Mouse (Mus musculus) brain, adult 2 months (tissue): ENCODE results near the gene Aco2.
A peak's percentile ranks its signal among the peaks of the same experiment; 100 is the strongest.

ENCODE experiments used
- DNase-seq: peaks from one replicate; pipeline ENCODE4 v3.0.0; 2011; ENCODE audit warnings: low read depth, low spot score

Aco2 gene

DNA sequence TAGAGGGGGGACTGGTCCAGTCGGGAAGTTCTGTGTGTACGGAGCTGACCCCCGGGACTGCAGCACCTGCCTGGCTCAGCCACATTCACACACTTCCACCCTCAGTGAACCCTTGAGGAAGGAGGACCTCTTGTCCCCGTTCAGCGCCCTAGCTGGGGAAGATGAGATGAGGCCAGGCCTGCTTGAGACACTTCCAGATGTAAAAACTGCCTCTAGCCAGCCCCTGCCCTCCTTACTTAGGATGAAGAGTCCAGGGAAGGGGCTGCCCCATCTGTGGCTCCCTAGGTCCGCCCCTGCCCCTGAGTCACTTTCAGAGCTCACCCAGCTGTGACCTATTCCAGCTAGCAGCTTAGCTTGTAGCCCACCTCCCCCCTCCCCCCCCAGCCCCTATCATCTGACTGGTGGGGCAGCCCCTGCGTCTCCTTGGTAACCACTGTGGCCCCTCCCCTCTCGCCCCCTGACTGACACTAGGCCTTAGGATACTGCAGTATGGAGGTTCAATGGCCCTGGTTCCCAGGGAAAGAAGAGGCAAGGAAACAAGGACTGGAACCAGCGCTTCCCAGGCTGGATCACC is 71.2 kb downstream of the Aco2 start:
- no peak for DNase-seq

DNA sequence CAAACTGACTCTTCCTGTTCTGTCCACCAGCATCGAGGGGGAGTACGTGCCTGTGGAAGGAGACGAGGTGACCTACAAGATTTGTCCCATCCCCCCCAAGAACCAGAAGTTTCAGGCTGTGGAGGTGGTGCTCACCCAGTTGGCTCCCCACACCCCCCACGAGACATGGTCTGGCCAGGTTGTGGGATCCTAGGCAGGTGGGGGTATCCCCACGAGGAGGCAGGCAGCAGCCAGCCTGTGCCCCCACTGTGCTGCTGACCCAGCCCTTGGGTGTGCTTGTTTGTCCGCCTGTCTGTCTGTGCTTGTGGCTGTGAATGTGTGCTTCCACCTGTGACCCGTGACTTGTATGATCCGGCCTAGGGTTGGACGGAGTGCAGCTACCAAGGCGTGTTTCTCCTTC is 77.0 kb downstream of the Aco2 start:
- DNase-seq: no peak

DNA sequence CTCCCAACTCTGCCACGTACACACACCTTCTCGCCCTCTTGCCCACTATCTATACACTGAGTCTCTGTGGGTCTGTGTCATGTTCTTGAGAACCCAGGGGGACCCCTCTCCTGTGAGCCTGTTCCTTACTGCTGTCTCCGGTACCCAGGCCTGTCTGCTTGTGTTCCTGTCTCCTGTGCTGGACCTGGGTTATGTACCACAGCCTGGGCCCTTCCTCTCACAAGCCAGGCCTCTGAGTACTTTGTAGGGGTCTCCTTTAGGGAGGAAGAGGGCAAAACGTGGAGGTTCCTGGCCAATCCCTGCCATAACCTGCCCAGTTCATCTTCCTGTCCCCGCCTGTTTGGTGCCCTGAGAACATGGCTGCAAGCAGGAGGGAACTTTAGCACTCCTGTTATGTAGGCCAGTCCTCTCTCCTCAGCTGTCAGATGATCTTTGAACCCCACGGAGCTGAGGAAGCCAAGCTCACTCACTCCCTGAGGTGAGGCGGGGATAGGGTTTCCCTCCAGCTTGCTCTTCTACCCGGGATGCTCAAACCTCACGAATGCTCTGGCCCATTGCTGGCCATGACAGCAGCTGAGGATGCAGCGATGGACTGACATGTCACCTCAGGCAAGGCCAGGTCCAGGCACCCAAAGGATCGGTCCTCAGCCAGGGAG is 77.5 kb downstream of the Aco2 start:
- no peak for DNase-seq

DNA sequence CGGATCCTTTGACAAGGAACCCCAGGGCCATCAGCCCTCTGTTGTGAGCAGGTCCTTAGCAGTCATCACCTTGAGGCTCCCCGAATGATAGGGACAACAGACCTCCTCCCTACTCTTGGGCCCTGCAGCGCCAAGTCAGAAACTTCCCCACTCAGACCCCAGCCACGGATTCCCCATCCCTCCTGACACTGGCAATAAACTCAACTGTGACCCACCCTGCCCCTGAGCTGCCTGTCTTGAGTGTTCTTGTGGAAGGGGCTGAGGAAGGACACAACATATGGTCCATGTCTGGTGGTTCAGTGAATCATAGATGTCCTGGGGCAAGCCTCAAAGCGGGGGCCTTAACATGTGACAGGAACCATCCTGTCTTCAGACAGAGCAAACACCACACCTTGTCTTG is 78.6 kb downstream of the Aco2 start:
- no peak for DNase-seq

DNA sequence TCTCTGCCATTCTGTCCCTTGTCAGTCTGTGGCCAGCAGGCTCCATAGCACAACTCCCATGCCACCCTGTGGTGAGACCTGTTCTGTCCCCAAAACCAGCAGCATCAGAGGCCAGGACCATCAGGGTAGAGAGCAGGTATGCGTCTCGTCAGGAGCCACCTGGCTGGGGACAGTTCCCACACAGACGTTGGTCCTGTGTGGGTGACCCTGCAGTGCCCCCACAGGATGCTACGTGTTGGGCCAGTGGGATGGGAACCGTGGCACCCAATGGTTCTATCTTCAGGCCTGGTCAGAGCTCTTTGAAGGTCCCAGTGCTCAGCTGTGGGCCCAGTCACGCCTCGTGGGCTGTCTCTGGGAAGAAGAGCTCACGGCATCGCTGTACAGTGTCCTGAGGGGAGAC is 79.0 kb downstream of the Aco2 start:
- DNase-seq: no peak

DNA sequence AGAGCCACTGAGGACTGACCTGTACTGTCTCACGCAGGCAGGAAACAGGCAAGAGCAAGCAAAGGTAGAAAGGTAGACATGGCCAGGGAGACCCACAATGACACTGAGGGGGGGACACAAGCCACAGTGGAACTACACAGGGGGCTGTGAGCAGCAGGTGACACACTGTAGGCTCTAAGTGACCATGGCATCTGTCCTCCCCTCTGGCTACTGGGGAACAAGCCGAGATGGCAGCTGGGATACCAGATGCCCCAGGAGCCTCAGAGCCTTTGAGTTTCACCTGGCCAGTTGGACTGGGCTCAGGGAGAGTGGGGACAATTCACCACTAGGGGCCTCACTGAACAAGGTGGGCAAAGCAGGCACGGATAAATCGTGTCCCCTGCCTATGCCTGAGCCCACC is 80.2 kb downstream of the Aco2 start:
- DNase-seq: no peak

DNA sequence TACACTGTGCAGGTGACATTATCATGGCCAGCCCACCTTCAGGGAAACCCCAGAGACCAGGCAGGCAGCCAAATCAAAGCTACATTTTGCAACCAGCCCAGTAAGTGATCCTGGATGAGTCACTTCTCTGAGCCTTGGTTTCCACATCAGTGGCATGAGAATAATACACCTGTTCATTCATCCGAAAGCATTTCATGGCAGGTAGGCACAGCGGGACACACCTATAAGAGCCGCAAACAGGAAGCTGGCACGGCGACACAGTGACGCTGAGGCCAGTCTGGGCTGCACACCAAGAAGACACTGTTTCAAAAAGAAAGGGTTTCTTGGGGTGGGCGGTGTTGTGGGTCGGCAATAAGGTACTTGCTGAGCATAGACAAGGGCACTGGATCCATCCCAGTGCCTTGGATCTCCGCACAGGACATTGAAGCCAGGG is 82.1 kb downstream of the Aco2 start:
- DNase-seq: peak; percentile 80

DNA sequence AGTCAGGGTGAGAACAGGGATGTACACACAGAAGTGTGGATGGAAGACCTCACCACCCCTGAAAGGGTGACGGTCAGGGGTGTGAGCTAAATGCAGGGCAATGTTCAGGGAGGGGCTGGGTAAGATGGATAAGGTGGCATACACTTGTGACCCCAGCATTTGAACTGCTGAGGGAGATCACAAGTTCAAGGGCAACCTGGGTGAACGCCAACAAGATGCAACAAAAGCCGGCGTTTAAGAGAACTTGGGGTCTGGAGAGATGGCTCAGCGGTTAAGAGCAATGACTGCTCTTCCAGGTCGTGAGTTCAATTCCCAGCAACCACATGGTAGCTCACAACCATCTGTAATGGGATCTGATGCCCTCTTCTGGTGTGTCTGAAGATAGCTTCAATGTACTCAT is 82.6 kb downstream of the Aco2 start:
- DNase-seq: no peak

DNA sequence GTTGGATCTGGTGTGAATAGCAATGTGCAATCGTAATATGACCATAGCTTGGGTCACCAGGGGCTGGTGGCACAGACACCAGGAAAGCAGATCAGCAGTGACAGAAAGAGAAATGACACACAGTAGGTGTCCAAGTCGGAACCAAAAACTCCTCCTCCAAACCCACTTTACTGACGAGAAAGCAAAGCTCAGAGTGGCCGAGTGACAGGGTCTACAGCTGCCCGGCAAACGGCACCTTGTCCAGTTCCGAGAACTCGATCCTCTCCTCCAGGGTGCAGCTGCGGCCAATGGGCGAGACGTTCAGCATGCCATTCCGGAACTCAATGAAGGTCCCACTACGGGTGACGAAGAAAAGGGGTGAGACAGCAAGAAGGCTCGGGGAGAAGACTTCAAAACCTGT is 83.3 kb downstream of the Aco2 start:
- no peak for DNase-seq

DNA sequence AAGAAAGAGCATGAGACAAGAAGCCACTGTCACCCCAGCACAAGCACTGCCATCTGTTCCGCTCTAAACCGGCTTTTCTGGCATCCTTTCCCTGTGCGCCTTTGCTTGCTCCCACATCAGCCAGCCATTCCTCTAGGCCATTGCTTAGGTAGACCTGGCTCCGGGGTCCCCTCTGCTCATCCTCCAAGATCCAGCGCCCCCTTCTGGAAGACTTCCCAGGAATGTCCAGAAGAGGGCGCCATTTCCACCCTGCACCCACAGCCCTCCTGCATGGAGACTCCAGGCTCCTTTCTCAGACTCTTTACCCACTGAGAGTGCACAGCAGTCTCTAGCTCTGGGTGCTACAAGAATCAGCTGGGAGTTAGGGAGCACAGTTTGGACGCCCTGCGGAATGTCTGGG is 84.3 kb downstream of the Aco2 start:
- peak; percentile 78 for DNase-seq

DNA sequence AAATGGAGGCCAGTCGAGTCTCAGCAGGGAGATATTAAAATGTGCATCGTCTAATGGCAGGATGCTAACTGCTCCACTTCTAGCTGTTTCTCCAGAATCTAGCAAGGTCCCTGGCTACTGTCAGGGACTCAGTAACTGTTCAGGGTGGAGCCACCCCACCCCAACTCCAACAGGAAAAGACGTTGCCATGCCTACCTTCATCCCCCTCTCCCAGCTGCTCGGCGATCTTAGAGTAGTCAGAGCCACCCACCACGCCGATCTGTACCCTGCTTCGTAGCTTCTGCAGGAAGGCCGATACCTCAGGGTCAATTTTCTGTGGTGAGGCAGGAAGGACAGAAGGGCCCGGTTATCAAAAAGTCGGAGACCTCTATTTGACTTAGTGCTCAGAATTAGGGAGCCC is 85.5 kb downstream of the Aco2 start:
- DNase-seq: peak; percentile 77

DNA sequence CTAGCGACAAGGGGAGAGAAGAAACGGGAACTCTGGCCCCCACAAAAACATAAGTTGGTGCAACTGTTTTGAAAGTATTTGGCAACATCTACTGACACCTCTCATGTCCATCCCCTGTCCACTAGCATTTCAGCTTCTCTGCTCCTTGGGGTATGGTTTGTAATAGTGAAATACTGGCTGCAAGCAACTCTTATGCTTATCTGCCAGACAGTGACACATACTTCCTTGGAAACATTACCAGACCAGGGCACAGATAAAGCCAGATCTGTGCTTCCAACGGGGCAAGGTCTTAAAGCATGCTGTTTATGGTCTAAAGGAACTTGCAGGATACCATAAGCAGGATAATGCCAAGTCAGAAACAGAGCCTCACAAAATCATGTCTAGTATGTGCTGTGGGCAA is 86.8 kb downstream of the Aco2 start:
- no peak for DNase-seq

DNA sequence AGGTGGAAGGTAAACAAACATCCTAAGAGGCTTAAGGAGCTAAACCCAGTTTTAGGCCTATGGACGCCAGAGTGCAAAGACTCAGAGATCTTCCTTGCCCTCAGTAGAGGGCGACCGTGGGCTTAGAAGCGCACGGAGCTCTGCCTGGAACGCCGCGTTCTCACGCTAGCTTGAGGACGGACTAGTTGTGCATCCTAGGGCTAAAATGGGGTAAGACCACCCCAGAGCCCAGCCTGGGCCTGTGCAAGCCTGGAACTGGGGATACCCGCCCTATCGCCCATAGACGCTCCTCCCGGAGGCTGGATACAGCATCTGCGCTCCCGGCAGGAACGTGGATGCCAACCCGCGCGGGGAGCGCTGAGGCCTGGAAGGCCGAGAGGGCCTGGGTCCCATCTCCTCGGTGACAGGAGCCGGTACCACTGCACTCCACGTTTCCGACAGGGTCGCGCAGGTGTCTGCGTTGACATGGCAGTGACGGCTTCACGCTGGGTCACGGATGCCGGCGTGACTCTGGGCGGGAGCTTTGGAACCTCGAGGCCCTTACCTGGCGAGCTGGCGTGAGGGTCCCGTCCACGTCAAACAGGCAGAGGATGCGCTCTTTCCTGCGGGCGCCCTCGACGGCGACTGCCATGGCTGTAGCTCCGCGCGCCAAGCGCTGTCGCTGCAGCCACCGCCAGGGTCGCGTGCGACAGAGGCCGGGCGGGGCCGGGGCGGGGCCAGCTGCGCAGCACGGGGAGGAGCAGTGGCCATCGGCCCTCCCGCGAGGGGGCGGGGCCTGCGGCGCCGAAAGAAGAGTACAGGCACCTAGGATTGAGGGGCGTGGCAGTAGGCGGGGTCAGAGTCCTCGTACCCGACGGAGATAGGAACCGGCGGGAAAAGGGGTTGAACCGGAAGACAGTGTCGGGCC is 88.3 kb downstream of the Aco2 start, which contains the start of gene Pmm1:
Pmm1 (minus strand) TSS at position 760 of the 907 bp plus-strand sequence.
- DNase-seq: peak; percentile 99

DNA sequence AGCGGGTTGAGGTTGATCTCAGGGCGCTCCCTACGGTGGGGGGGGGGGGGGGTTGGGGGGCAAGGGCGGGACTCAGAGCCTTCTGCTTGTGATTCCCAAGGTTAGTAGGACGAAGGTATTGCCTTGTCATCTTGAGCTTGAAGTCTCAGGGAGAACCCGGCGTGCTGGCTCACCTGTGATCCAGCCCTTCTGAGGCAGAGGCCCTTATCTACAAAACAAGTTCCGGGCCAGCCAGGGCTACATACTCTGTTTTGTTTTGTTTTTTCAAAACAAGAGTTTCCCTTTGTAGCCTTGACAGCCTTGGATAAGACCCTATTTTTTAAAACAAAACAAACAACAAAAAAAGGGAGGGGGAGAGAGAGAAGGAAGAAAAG is 89.0 kb downstream of the Aco2 start:
- DNase-seq: no peak

DNA sequence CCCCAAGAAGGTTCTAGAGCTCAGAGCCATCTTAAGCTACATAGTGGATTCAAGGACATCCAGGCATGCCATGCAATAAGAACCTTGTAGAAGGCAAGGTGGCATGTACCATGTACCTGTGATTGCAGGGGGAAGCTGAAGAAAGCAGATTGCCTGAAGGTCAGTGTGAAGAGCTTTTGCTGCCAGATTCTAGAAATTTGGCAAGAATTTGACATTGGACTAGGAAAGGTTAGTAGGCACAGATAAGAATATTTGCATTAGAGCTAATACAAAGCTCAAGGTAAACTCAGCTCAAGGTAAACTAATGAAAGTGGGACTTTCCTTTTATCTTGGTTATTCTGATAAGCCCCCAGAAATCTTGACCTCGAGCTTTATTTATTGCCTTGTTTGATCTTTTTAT is 92.2 kb downstream of the Aco2 start:
- DNase-seq: no peak
